Mouse (Mus musculus): ENCODE measurements at regions not wholly inside any gene's neighbourhood (a gene's known extent, or its start where the extent isn't known, plus 50 kb on each side); places are given as distances from the start of the nearest gene placed in this dataset.

GRCm38 (mm10) chr4:47838411-47838810 is 206.5 kb upstream of the Nr4a3 start:
- no peak for TF ChIP-seq POLR2A (IDR thresholded peaks at IDR 0.05; ENCODE audit: borderline replicate concordance, low read depth, low read length)
- H3K4me3 ChIP-seq (ENCODE audit: insufficient read depth, low read length), result no peak overlapping the region
- peaks cover 9% of the 10 kb centered on the region for H3K4me1 ChIP-seq (ENCODE audit: control insufficient read depth, insufficient read depth, low read length)
- no peak overlapping the region for H3K27ac ChIP-seq (ENCODE audit: insufficient read depth, low read depth, low read length)

GRCm38 (mm10) chr4:47842128-47842656 is 202.8 kb upstream of the Nr4a3 start:
- H3K27ac ChIP-seq (ENCODE audit: insufficient read depth, low read depth, low read length), result no peak overlapping the region

GRCm38 (mm10) chr4:47845239-47845638 is 199.7 kb upstream of the Nr4a3 start:
- Histone ChIP-seq H3K4me1 (ENCODE audit: control insufficient read depth, insufficient read depth, low read length) (no peaks in the 10 kb centered on the region), H3K4me3 (ENCODE audit: insufficient read depth, low read length) (no peak overlapping the region), H3K27ac (ENCODE audit: insufficient read depth, low read depth, low read length) (no peak overlapping the region)
- no peak for TF ChIP-seq CTCF (IDR thresholded peaks at IDR 0.05; ENCODE audit: low read depth, low read length)
- TF ChIP-seq POLR2A (IDR thresholded peaks at IDR 0.05; ENCODE audit: borderline replicate concordance, low read depth, low read length), result no peak

More at GRCm38 (mm10) chr4:47842128-47842656, 202.8 kb upstream of the Nr4a3 start:
- Histone ChIP-seq H3K4me3 (ENCODE audit: insufficient read depth, low read length) (no peak overlapping the region), H3K4me1 (ENCODE audit: control insufficient read depth, insufficient read depth, low read length) (peaks cover 4% of the 10 kb centered on the region)
- TF ChIP-seq CTCF (IDR thresholded peaks at IDR 0.05; ENCODE audit: low read depth, low read length) (no peak), POLR2A (IDR thresholded peaks at IDR 0.05; ENCODE audit: borderline replicate concordance, low read depth, low read length) (no peak)

- TF ChIP-seq CTCF (IDR thresholded peaks at IDR 0.05; ENCODE audit: low read depth, low read length) (no peak), POLR2A (IDR thresholded peaks at IDR 0.05; ENCODE audit: borderline replicate concordance, low read depth, low read length) (no peak)
- Histone ChIP-seq H3K4me1 (ENCODE audit: control insufficient read depth, insufficient read depth, low read length) (no peaks in the 10 kb centered on the region), H3K4me3 (ENCODE audit: insufficient read depth, low read length) (no peak overlapping the region), H3K27ac (ENCODE audit: insufficient read depth, low read depth, low read length) (no peak overlapping the region)
Measured at GRCm38 (mm10) chr4:47846389-47847318, 198.3 kb upstream of the Nr4a3 start.

GRCm38 (mm10) chr4:47861151-47861550 is 183.8 kb upstream of the Nr4a3 start:
- Histone ChIP-seq H3K27ac (ENCODE audit: insufficient read depth, low read depth, low read length) (no peak overlapping the region), H3K4me3 (ENCODE audit: insufficient read depth, low read length) (no peak overlapping the region), H3K4me1 (ENCODE audit: control insufficient read depth, insufficient read depth, low read length) (no peaks in the 10 kb centered on the region)
- TF ChIP-seq POLR2A (IDR thresholded peaks at IDR 0.05; ENCODE audit: borderline replicate concordance, low read depth, low read length) (no peak), CTCF (IDR thresholded peaks at IDR 0.05; ENCODE audit: low read depth, low read length) (no peak)

- H3K4me3 ChIP-seq (ENCODE audit: insufficient read depth, low read length), result no peak overlapping the region
- TF ChIP-seq CTCF (IDR thresholded peaks at IDR 0.05; ENCODE audit: low read depth, low read length) (no peak), POLR2A (IDR thresholded peaks at IDR 0.05; ENCODE audit: borderline replicate concordance, low read depth, low read length) (no peak)
- H3K27ac ChIP-seq (ENCODE audit: insufficient read depth, low read depth, low read length), result no peak overlapping the region
- H3K4me1 ChIP-seq (ENCODE audit: control insufficient read depth, insufficient read depth, low read length), result no peaks in the 10 kb centered on the region
Measured at GRCm38 (mm10) chr4:47870010-47870637, 174.8 kb upstream of the Nr4a3 start.

- H3K4me3 ChIP-seq (ENCODE audit: insufficient read depth, low read length), result no peak overlapping the region
- no peak overlapping the region for H3K27ac ChIP-seq (ENCODE audit: insufficient read depth, low read depth, low read length)
- no peaks in the 10 kb centered on the region for H3K4me1 ChIP-seq (ENCODE audit: control insufficient read depth, insufficient read depth, low read length)
- TF ChIP-seq CTCF (IDR thresholded peaks at IDR 0.05; ENCODE audit: low read depth, low read length), result no peak
- TF ChIP-seq POLR2A (IDR thresholded peaks at IDR 0.05; ENCODE audit: borderline replicate concordance, low read depth, low read length), result no peak
Measured at GRCm38 (mm10) chr4:47870638-47871019, 174.3 kb upstream of the Nr4a3 start.

GRCm38 (mm10) chr4:47881560-47881959 is 163.4 kb upstream of the Nr4a3 start:
- no peak overlapping the region for H3K4me3 ChIP-seq (ENCODE audit: insufficient read depth, low read length)
- H3K27ac ChIP-seq (ENCODE audit: insufficient read depth, low read depth, low read length), result no peak overlapping the region
- TF ChIP-seq POLR2A (IDR thresholded peaks at IDR 0.05; ENCODE audit: borderline replicate concordance, low read depth, low read length) (no peak), CTCF (IDR thresholded peaks at IDR 0.05; ENCODE audit: low read depth, low read length) (no peak)
- H3K4me1 ChIP-seq (ENCODE audit: control insufficient read depth, insufficient read depth, low read length), result no peaks in the 10 kb centered on the region

- Histone ChIP-seq H3K27ac (ENCODE audit: insufficient read depth, low read depth, low read length) (no peak overlapping the region), H3K4me3 (ENCODE audit: insufficient read depth, low read length) (no peak overlapping the region), H3K4me1 (ENCODE audit: control insufficient read depth, insufficient read depth, low read length) (no peaks in the 10 kb centered on the region)
- no peak for TF ChIP-seq CTCF (IDR thresholded peaks at IDR 0.05; ENCODE audit: low read depth, low read length)
Measured at GRCm38 (mm10) chr4:47882076-47882475, 162.9 kb upstream of the Nr4a3 start.

GRCm38 (mm10) chr4:47899579-47899978 is 145.4 kb upstream of the Nr4a3 start:
- Histone ChIP-seq H3K4me1 (ENCODE audit: control insufficient read depth, insufficient read depth, low read length) (no peaks in the 10 kb centered on the region), H3K27ac (ENCODE audit: insufficient read depth, low read depth, low read length) (no peak overlapping the region), H3K4me3 (ENCODE audit: insufficient read depth, low read length) (no peak overlapping the region)
- TF ChIP-seq POLR2A (IDR thresholded peaks at IDR 0.05; ENCODE audit: borderline replicate concordance, low read depth, low read length), result no peak
- TF ChIP-seq CTCF (IDR thresholded peaks at IDR 0.05; ENCODE audit: low read depth, low read length), result no peak
